ENCODE assay signal across 13 mouse cellular contexts in genomic region chr10:83328791-83329190, GRCm38 (mm10).
"Had no signal": no experiment of that assay in that cellular context is flagged by ENCODE, and none has a peak within 500 bp of the region (broad histone marks: within the 10 kb centered on the region; RNA-seq: fewer than 3 reads in every experiment).

No protein-coding gene starts in this region.

- H3K4me3 ChIP-seq: layer of hippocampus, adult 2 months; limb, embryonic 10.5 days; liver, embryonic 15.5 days; midbrain, embryonic 10.5 days; myocyte; neural tube, embryonic 15.5 days had no signal

- H3K9me3 ChIP-seq: limb, embryonic 10.5 days; liver, embryonic 15.5 days; midbrain, embryonic 10.5 days; neural tube, embryonic 15.5 days had no signal

- H3K27me3 ChIP-seq: neural tube, embryonic 15.5 days had no signal

- H3K4me1 ChIP-seq: liver, embryonic 15.5 days; midbrain, embryonic 10.5 days; neural tube, embryonic 15.5 days had no signal

- H3K27ac ChIP-seq: layer of hippocampus, adult 2 months; limb, embryonic 10.5 days; liver, embryonic 15.5 days; midbrain, embryonic 10.5 days; neural tube, embryonic 15.5 days had no signal

- H3K4me2 ChIP-seq: liver, embryonic 11.5 days; liver, embryonic 15.5 days; lung, embryonic 14.5 days; neural tube, embryonic 15.5 days had no signal

- H3K9ac ChIP-seq: liver, embryonic 15.5 days; lung, embryonic 14.5 days; neural tube, embryonic 15.5 days had no signal

- H3K36me3 ChIP-seq: limb, embryonic 10.5 days; liver, embryonic 15.5 days; midbrain, embryonic 10.5 days; neural tube, embryonic 15.5 days had no signal

- DNase-seq: kidney, adult 11 months; kidney, postnatal 10 days; kidney, postnatal 4 days; lung, embryonic 14.5 days; midbrain, embryonic 14.5 days; thymus, postnatal 4 days had no signal
